Mouse (Mus musculus): ENCODE measurements at regions not wholly inside any gene's neighbourhood (a gene's known extent, or its start where the extent isn't known, plus 50 kb on each side); places are given as distances from the start of the nearest gene placed in this dataset.

DNA sequence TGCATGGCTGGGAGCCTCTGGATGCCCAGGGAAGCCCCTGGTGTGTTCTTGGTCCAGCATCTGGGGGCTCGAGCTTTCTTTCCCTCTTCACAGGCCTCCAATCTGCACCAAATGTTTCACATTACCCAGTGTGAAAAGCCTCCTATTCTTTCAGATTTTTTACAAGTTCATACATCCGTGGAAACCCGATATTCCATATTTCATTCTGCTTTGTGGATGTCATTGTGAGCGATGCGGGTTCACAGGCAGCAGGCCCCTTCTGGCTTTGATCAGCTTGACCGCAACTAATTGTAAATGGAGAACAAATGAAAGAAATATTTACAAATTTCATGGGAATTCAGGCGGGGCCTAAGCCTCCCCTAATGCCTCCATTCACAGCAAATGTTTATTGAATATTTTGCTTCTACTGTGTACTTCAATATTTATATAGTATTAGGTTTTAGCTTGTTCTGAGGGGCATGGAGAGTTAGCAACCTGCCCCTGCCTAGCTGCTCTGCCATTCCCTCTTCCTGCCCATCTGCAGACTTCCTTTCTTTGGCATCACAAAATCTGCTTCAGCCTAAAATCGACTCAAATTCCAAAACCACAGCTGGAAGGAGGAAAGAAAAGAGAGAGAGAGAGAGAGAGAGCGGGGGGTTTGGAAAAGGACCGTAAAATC, 251.6 kb downstream of the Dmrt2 start:
- no peak for TF ChIP-seq CTCF (conservative IDR thresholded peaks at IDR 0.05; ENCODE audit: low read length)
- TF ChIP-seq NANOG (IDR thresholded peaks at IDR 0.05; ENCODE audit: borderline replicate concordance, low read length), result no peak
- TF ChIP-seq POU5F1 (IDR thresholded peaks at IDR 0.05; ENCODE audit: borderline replicate concordance, low read length), result no peak
